Mouse (Mus musculus): ENCODE measurements at regions not wholly inside any gene's neighbourhood (a gene's known extent, or its start where the extent isn't known, plus 50 kb on each side); places are given as distances from the start of the nearest gene placed in this dataset.

- dilution Hi-C loops (cut with MboI; ENCODE audit: extremely low pct_ligation_motif_present, extremely low pct_unique_long_range_greater_than_20kb, low sequenced_read_pairs) = no loop called here
- H3K4me2 ChIP-seq (ENCODE audit: insufficient read depth, low read depth, poor library complexity, severe bottlenecking) = no peak overlapping the region
- TF ChIP-seq NRF1 (IDR thresholded peaks at IDR 0.05; ENCODE audit: low read depth, low read length) = no peak
- TF ChIP-seq MYC (IDR thresholded peaks at IDR 0.05; ENCODE audit: low read depth, low read length) = no peak
- TF ChIP-seq KAT2A (IDR thresholded peaks at IDR 0.05; ENCODE audit: insufficient replicate concordance, low read length) = no peak
- no peaks in the 10 kb centered on the region for H3K36me3 ChIP-seq (replicated peaks in 1 of 2; ENCODE audit: control insufficient read depth in 1 of 2, insufficient read depth in 1 of 2, low read length in 1 of 2)
- H3K4me3 ChIP-seq (replicated peaks in 1 of 3; ENCODE audit: low read depth in 2 of 3, low read length in 2 of 3, poor library complexity in 1 of 3) = no peak overlapping the region
- no peak overlapping the region for H3K27ac ChIP-seq (ENCODE audit: insufficient read depth, low read depth)
- H3K9me3 ChIP-seq (replicated peaks; ENCODE audit: low read length) = no peaks in the 10 kb centered on the region
- H3K79me2 ChIP-seq (replicated peaks; ENCODE audit: control insufficient read depth, extremely low read depth, insufficient read depth, poor library complexity, severe bottlenecking) = no peaks in the 10 kb centered on the region
- H3K4me1 ChIP-seq (ENCODE audit: control insufficient read depth in 1 of 2, insufficient read depth in 2 of 2) = peaks cover 44 to 92% of the 10 kb centered on the region in 2 experiments
- no peak overlapping the region for H3K9ac ChIP-seq (ENCODE audit: insufficient read depth, low read depth)
- in situ Hi-C loops (cut with MboI; ENCODE audit: low pct_ligation_motif_present, low pct_unique_long_range_greater_than_20kb, low sequenced_read_pairs) = loop anchor here (5.0 kb wide), 1 partner anchor 33 kb away; no protein-coding TSS in a partner anchor
- DNase-seq (ENCODE audit: extremely low read depth) = no peak
- H3K27me3 ChIP-seq (replicated peaks) = no peaks in the 10 kb centered on the region
Observed at GRCm38 (mm10) chr2:128334143-128334470, 208.3 kb downstream of the Bcl2l11 start.

GRCm38 (mm10) chr2:128334757-128335500 lies 209.1 kb downstream of the Bcl2l11 start:
- dilution Hi-C loops (cut with MboI; ENCODE audit: extremely low pct_ligation_motif_present, extremely low pct_unique_long_range_greater_than_20kb, low sequenced_read_pairs) (no loop called here), in situ Hi-C loops (cut with MboI; ENCODE audit: low pct_ligation_motif_present, low pct_unique_long_range_greater_than_20kb, low sequenced_read_pairs) (loop anchor here (5.0 kb wide), 1 partner anchor 32 kb away; no protein-coding TSS in a partner anchor)
- no peak overlapping the region for H3K4me2 ChIP-seq (ENCODE audit: insufficient read depth, low read depth, poor library complexity, severe bottlenecking)
- no peak overlapping the region for H3K9ac ChIP-seq (ENCODE audit: insufficient read depth, low read depth)
- H3K27me3 ChIP-seq (replicated peaks) = no peaks in the 10 kb centered on the region
- TF ChIP-seq GABPA (IDR thresholded peaks at IDR 0.05; ENCODE audit: insufficient replicate concordance, low read depth, low read length) (no peak), EP300 (IDR thresholded peaks at IDR 0.05; ENCODE audit: low read length) (no peak), IRF4 (IDR thresholded peaks at IDR 0.05; ENCODE audit: low read depth, low read length) (no peak), ETS1 (conservative IDR thresholded peaks at IDR 0.05; ENCODE audit: low read depth, low read length) (no peak), CTCF (conservative IDR thresholded peaks at IDR 0.05 in 1 of 2, IDR thresholded peaks at IDR 0.05 in 1 of 2; ENCODE audit: low read depth in 2 of 2, low read length in 2 of 2) (no peak), UBTF (IDR thresholded peaks at IDR 0.05; ENCODE audit: low read depth, low read length) (no peak), RAD21 (IDR thresholded peaks at IDR 0.05; ENCODE audit: low read depth, low read length) (no peak)
- peaks cover 44 to 97% of the 10 kb centered on the region in 2 experiments for H3K4me1 ChIP-seq (ENCODE audit: control insufficient read depth in 1 of 2, insufficient read depth in 2 of 2)
- no peaks in the 10 kb centered on the region for H3K36me3 ChIP-seq (replicated peaks in 1 of 2; ENCODE audit: control insufficient read depth in 1 of 2, insufficient read depth in 1 of 2, low read length in 1 of 2)
- H3K79me2 ChIP-seq (replicated peaks; ENCODE audit: control insufficient read depth, extremely low read depth, insufficient read depth, poor library complexity, severe bottlenecking) = no peaks in the 10 kb centered on the region
- H3K4me3 ChIP-seq (replicated peaks in 1 of 3; ENCODE audit: low read depth in 2 of 3, low read length in 2 of 3, poor library complexity in 1 of 3) = no peak overlapping the region
- no peak for DNase-seq (ENCODE audit: extremely low read depth)
- no peaks in the 10 kb centered on the region for H3K9me3 ChIP-seq (replicated peaks; ENCODE audit: low read length)
- no peak overlapping the region for H3K27ac ChIP-seq (ENCODE audit: insufficient read depth, low read depth)

DNA sequence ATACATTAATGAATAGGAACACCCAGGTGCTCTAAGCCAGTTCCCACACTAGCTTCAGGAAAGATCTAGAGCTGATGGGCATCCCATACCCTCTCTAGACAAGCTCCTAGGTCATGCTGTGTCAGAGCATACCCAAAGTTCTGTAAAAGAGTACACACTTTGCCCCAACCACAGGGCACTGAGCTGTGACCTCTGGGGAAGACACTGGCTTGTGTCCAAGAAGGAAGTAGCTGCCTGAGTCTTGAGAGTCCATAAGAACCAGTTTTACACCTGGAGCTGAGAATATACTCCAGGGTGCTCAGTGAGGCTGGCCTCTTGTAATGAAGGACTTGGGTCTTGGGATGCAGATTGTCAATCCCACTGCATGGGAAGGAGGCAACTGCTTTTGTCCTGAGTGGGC lies 211.4 kb downstream of the Bcl2l11 start:
- Histone ChIP-seq H3K79me2 (replicated peaks; ENCODE audit: control insufficient read depth, extremely low read depth, insufficient read depth, poor library complexity, severe bottlenecking) (no peaks in the 10 kb centered on the region), H3K9ac (ENCODE audit: insufficient read depth, low read depth) (no peak overlapping the region), H3K4me1 (ENCODE audit: control insufficient read depth in 1 of 2, insufficient read depth in 2 of 2) (peaks cover 39 to 88% of the 10 kb centered on the region in 2 experiments), H3K4me2 (ENCODE audit: insufficient read depth, low read depth, poor library complexity, severe bottlenecking) (no peak overlapping the region), H3K27me3 (replicated peaks) (no peaks in the 10 kb centered on the region), H3K4me3 (replicated peaks in 1 of 3; ENCODE audit: low read depth in 2 of 3, low read length in 2 of 3, poor library complexity in 1 of 3) (no peak overlapping the region), H3K9me3 (replicated peaks; ENCODE audit: low read length) (no peaks in the 10 kb centered on the region), H3K36me3 (replicated peaks in 1 of 2; ENCODE audit: control insufficient read depth in 1 of 2, insufficient read depth in 1 of 2, low read length in 1 of 2) (no peaks in the 10 kb centered on the region), H3K27ac (ENCODE audit: insufficient read depth, low read depth) (no peak overlapping the region)
- DNase-seq (ENCODE audit: extremely low read depth) = no peak
- TF ChIP-seq EP300 (IDR thresholded peaks at IDR 0.05; ENCODE audit: low read length) (0 out of 2 replicates have a peak, but pooled peaks have one; percentile 27), NELFE (IDR thresholded peaks at IDR 0.05; ENCODE audit: low read depth, low read length) (no peak)
- in situ Hi-C loops (cut with MboI; ENCODE audit: low pct_ligation_motif_present, low pct_unique_long_range_greater_than_20kb, low sequenced_read_pairs) (no loop called here), dilution Hi-C loops (cut with MboI; ENCODE audit: extremely low pct_ligation_motif_present, extremely low pct_unique_long_range_greater_than_20kb, low sequenced_read_pairs) (no loop called here)

All from CH12.LX (cell line).